In genomic region chr19:7425398-7425775, GRCm38 (mm10) we compare ENCODE assay signal across 25 mouse cellular contexts. TPM values are rescaled to one million over a fixed set of nuclear protein-coding genes. Genes with fewer than 3 reads are reported as not detected.
DNase-seq lines count a peak whose midpoint lies in the region; ATAC-seq and TF ChIP-seq lines count a peak whose summit lies in the region.
"Had no signal": no experiment of that assay in that cellular context is flagged by ENCODE, and none has a peak within 500 bp of the region (broad histone marks: within the 10 kb centered on the region; RNA-seq: fewer than 3 reads in every experiment).

No protein-coding gene starts in this region.

- TF ChIP-seq CTCF in embryonic fibroblast, embryonic 13.5 days (IDR thresholded peaks at IDR 0.05; ENCODE audit: borderline replicate concordance, insufficient read depth, low read length): no peak

- no peak for TF ChIP-seq POLR2A in embryonic fibroblast, embryonic 13.5 days (IDR thresholded peaks at IDR 0.05; ENCODE audit: low read depth, low read length)

- no peak overlapping the region for H3K9ac ChIP-seq in midbrain, embryonic 11.5 days (ENCODE audit: low read length)
- H3K9ac ChIP-seq in midbrain, embryonic 14.5 days (replicated peaks; ENCODE audit: low read length): no peak overlapping the region
- H3K9ac ChIP-seq: embryonic facial prominence, embryonic 15.5 days; intestine, embryonic 15.5 days; limb, embryonic 12.5 days had no signal

- H3K27me3 ChIP-seq in midbrain, embryonic 11.5 days (ENCODE audit: control insufficient read depth, insufficient read depth, low read length): no peaks in the 10 kb centered on the region
- no peaks in the 10 kb centered on the region for H3K27me3 ChIP-seq in midbrain, embryonic 14.5 days (ENCODE audit: control insufficient read depth, insufficient read depth, low read length)
- H3K27me3 ChIP-seq: embryonic facial prominence, embryonic 15.5 days; heart, embryonic 12.5 days; hindbrain, embryonic 12.5 days; intestine, embryonic 15.5 days; limb, embryonic 12.5 days; midbrain, embryonic 13.5 days; Patski had no signal

- no peaks in the 10 kb centered on the region for H3K9me3 ChIP-seq in midbrain, embryonic 11.5 days (ENCODE audit: control insufficient read depth, low read length)
- no peaks in the 10 kb centered on the region for H3K9me3 ChIP-seq in midbrain, embryonic 14.5 days (ENCODE audit: control insufficient read depth, low read length)
- H3K9me3 ChIP-seq: embryonic facial prominence, embryonic 15.5 days; heart, embryonic 12.5 days; hindbrain, embryonic 12.5 days; intestine, embryonic 15.5 days; limb, embryonic 12.5 days; midbrain, embryonic 13.5 days had no signal

- peaks cover 35% of the 10 kb centered on the region for H3K4me1 ChIP-seq in midbrain, embryonic 11.5 days (ENCODE audit: control insufficient read depth, insufficient read depth, low read length)
- H3K4me1 ChIP-seq in midbrain, embryonic 14.5 days (ENCODE audit: control insufficient read depth, insufficient read depth, low read length): peaks cover 47% of the 10 kb centered on the region
- H3K4me1 ChIP-seq in embryonic fibroblast, embryonic 13.5 days (ENCODE audit: control insufficient read depth, insufficient read depth, low read length): peaks cover 28% of the 10 kb centered on the region

- no peak overlapping the region for H3K27ac ChIP-seq in midbrain, embryonic 11.5 days (ENCODE audit: low read depth, low read length)
- H3K27ac ChIP-seq in midbrain, embryonic 14.5 days (replicated peaks; ENCODE audit: low read depth, low read length): no peak overlapping the region
- peak overlapping the region; percentile 66 for H3K27ac ChIP-seq in embryonic fibroblast, embryonic 13.5 days (ENCODE audit: insufficient read depth, low read length)
- H3K27ac ChIP-seq: intestine, embryonic 15.5 days had no signal

- peak; percentile 17 for DNase-seq in embryo, embryonic 11 days
- no peak for DNase-seq in embryo, embryonic 10.5 days (ENCODE audit: low spot score)
- DNase-seq in midbrain, embryonic 11.5 days (ENCODE audit: low spot score, missing footprints): peak; percentile 86
- DNase-seq in midbrain, embryonic 14.5 days: no peak
- DNase-seq in layer of hippocampus, postnatal 14 days (ENCODE audit: low spot score in 2 of 2): no peak
- no peak for DNase-seq in spleen, postnatal 14 days (ENCODE audit: low spot score in 2 of 2)
- DNase-seq: adrenal gland, postnatal 36 days; cerebellum, adult 11-12 months; gastrocnemius, postnatal 14 days; heart, adult 18-20 months; kidney, adult 8-10 months; kidney, postnatal 10 days; lung, adult 18-20 months; lung, postnatal 10 days; thymus, postnatal 36 days had no signal

- ATAC-seq in midbrain, embryonic 11.5 days (ENCODE audit: low FRiP score): no peak
- ATAC-seq in midbrain, embryonic 14.5 days (ENCODE audit: low FRiP score, low TSS enrichment): no peak
- ATAC-seq: forebrain, embryonic 16.5 days; intestine, embryonic 15.5 days; midbrain, embryonic 13.5 days; Patski had no signal

- no peak overlapping the region for H3K4me3 ChIP-seq in midbrain, embryonic 11.5 days (ENCODE audit: low read depth, low read length)
- no peak overlapping the region for H3K4me3 ChIP-seq in midbrain, embryonic 14.5 days (replicated peaks; ENCODE audit: low read depth, low read length)
- H3K4me3 ChIP-seq in embryonic fibroblast, embryonic 13.5 days (ENCODE audit: insufficient read depth, low read length): no peak overlapping the region
- H3K4me3 ChIP-seq: embryonic facial prominence, embryonic 15.5 days; heart, embryonic 12.5 days; hindbrain, embryonic 12.5 days; intestine, embryonic 15.5 days; limb, embryonic 12.5 days; midbrain, embryonic 13.5 days had no signal

- no peak overlapping the region for H3K4me2 ChIP-seq in midbrain, embryonic 11.5 days
- no peak overlapping the region for H3K4me2 ChIP-seq in midbrain, embryonic 14.5 days (ENCODE audit: low read length)
- H3K4me2 ChIP-seq: embryonic facial prominence, embryonic 15.5 days; heart, embryonic 12.5 days; hindbrain, embryonic 12.5 days; intestine, embryonic 15.5 days; limb, embryonic 12.5 days; liver, embryonic 11.5 days had no signal

- WGBS in midbrain, embryonic 11.5 days: 63% methylated on average over 3 of the region's 3 CpGs
- WGBS in midbrain, embryonic 14.5 days: 47% methylated on average over 3 of the region's 3 CpGs

- H3K36me3 ChIP-seq in midbrain, embryonic 11.5 days (ENCODE audit: control insufficient read depth, insufficient read depth, low read length): peaks cover 24% of the 10 kb centered on the region
- H3K36me3 ChIP-seq in midbrain, embryonic 14.5 days (ENCODE audit: control insufficient read depth, insufficient read depth, low read length): peaks cover 94% of the 10 kb centered on the region

RNA-seq across cellular contexts. Expression of gene 2700081O15Rik, which starts 8.0 kb away (rescaled TPM):
- polyA plus RNA-seq in midbrain, embryonic 11.5 days (2014; fragmentation: Nextera tagmentation; extraction: Ambion mirVana): 12.3 and 13.2 TPM in 2 replicates
- 18.5 and 19.5 TPM in 2 replicates for polyA plus RNA-seq in midbrain, embryonic 14.5 days (2014; fragmentation: Nextera tagmentation; extraction: Ambion mirVana)
- 30.8 and 46.0 TPM in 2 replicates for polyA plus RNA-seq in embryonic fibroblast, embryonic 13.5 days (2011; ENCODE audit: insufficient read length, low read depth, missing spikeins)
- 10 to 100 TPM; 57.8 to 64.3 TPM for total RNA-seq in layer of hippocampus, postnatal 14 days (2021)

RNA-seq across cellular contexts. Expression of gene Spindoc, which starts 42.6 kb away (rescaled TPM):
- polyA plus RNA-seq in midbrain, embryonic 11.5 days (2014; fragmentation: Nextera tagmentation; extraction: Ambion mirVana): 23.2 and 25.3 TPM in 2 replicates
- 26.9 and 48.1 TPM in 2 replicates for polyA plus RNA-seq in midbrain, embryonic 14.5 days (2014; fragmentation: Nextera tagmentation; extraction: Ambion mirVana)
- polyA plus RNA-seq in embryonic fibroblast, embryonic 13.5 days (2011; ENCODE audit: insufficient read length, low read depth, missing spikeins): 24.6 and 34.9 TPM in 2 replicates
- total RNA-seq in layer of hippocampus, postnatal 14 days (2021): 10 to 100 TPM; 32.8 to 33.9 TPM

RNA-seq across cellular contexts. Expression of gene Rtn3, which starts 57.7 kb away (rescaled TPM):
- 371 and 383 TPM in 2 replicates for polyA plus RNA-seq in midbrain, embryonic 11.5 days (2014; fragmentation: Nextera tagmentation; extraction: Ambion mirVana)
- 586 and 610 TPM in 2 replicates for polyA plus RNA-seq in midbrain, embryonic 14.5 days (2014; fragmentation: Nextera tagmentation; extraction: Ambion mirVana)
- 199 and 206 TPM in 2 replicates for polyA plus RNA-seq in embryonic fibroblast, embryonic 13.5 days (2011; ENCODE audit: insufficient read length, low read depth, missing spikeins)
- total RNA-seq in layer of hippocampus, postnatal 14 days (2021): 100 to 1,000 TPM; 850 to 871 TPM

Comparison
In these comparisons a context has a peak if more than half of its experiments do, and no peak if none do; other contexts are left out.
1. DNase-seq: peak in embryo, embryonic 11 days (single experiment) and midbrain, embryonic 11.5 days (single experiment); none in embryo, embryonic 10.5 days (single experiment), midbrain, embryonic 14.5 days (single experiment), layer of hippocampus, postnatal 14 days (0 of 2) and spleen, postnatal 14 days (0 of 2).